In genomic region chr1:132375256-132375655, GRCm38 (mm10) we compare ENCODE assay signal across 9 mouse cellular contexts. TPM values are rescaled to one million over a fixed set of nuclear protein-coding genes. Genes with fewer than 3 reads are reported as not detected.
A peak's percentile ranks its signal among the peaks of the same experiment; 100 is the strongest.
DNase-seq lines count a peak whose midpoint lies in the region; ATAC-seq lines count a peak whose summit lies in the region.
"Had no signal": no experiment of that assay in that cellular context is flagged by ENCODE, and none has a peak within 500 bp of the region (broad histone marks: within the 10 kb centered on the region; RNA-seq: fewer than 3 reads in every experiment).

No protein-coding gene starts in this region.

- peaks cover 67% of the 10 kb centered on the region for H3K4me1 ChIP-seq in kidney, embryonic 15.5 days
- peaks cover 100% of the 10 kb centered on the region for H3K4me1 ChIP-seq in liver, embryonic 12.5 days

- no peak overlapping the region for H3K4me2 ChIP-seq in kidney, embryonic 15.5 days
- H3K4me2 ChIP-seq in liver, embryonic 12.5 days, result peak overlapping the region; percentile 73

- H3K9me3 ChIP-seq in kidney, embryonic 15.5 days (replicated peaks), result no peaks in the 10 kb centered on the region
- no peaks in the 10 kb centered on the region for H3K9me3 ChIP-seq in liver, embryonic 12.5 days (replicated peaks)
- H3K9me3 ChIP-seq: megakaryocyte, embryonic 14.5 days had no signal

- H3K36me3 ChIP-seq in kidney, embryonic 15.5 days, result peaks cover 27% of the 10 kb centered on the region
- peaks cover 91% of the 10 kb centered on the region for H3K36me3 ChIP-seq in liver, embryonic 12.5 days

- no peak for DNase-seq in kidney, postnatal 14 days
- DNase-seq in brain, adult 2 months (ENCODE audit: low read depth, low spot score), result peak; percentile 90
- DNase-seq in urinary bladder, postnatal 4 days (ENCODE audit: low spot score in 2 of 2), result no peak
- no peak for DNase-seq in lung, adult 18-20 months
- DNase-seq in thymus, postnatal 10 days (ENCODE audit: low spot score in 2 of 2), result no peak

- H3K9ac ChIP-seq in kidney, embryonic 15.5 days, result no peak overlapping the region
- H3K9ac ChIP-seq in liver, embryonic 12.5 days, result peak overlapping the region; percentile 65

- H3K27ac ChIP-seq in kidney, embryonic 15.5 days, result peak overlapping the region; percentile 38
- H3K27ac ChIP-seq in liver, embryonic 12.5 days, result peak overlapping the region; percentile 95

- no peak overlapping the region for H3K4me3 ChIP-seq in kidney, embryonic 15.5 days (replicated peaks)
- peak overlapping the region; percentile 41 for H3K4me3 ChIP-seq in liver, embryonic 12.5 days
- H3K4me3 ChIP-seq: megakaryocyte, embryonic 14.5 days had no signal

- no peaks in the 10 kb centered on the region for H3K27me3 ChIP-seq in kidney, embryonic 15.5 days
- H3K27me3 ChIP-seq in liver, embryonic 12.5 days (replicated peaks), result no peaks in the 10 kb centered on the region

- 25% methylated on average over 4 of the region's 4 CpGs for WGBS in kidney, embryonic 15.5 days
- WGBS in liver, embryonic 12.5 days (ENCODE audit: insufficient replicate concordance), result 41% methylated on average over 4 of the region's 4 CpGs

- ATAC-seq in kidney, embryonic 15.5 days (replicated peaks; ENCODE audit: low FRiP score), result no peak
- ATAC-seq in erythroid progenitor cell, adult 5-6 weeks (replicated peaks; ENCODE audit: low FRiP score, poor library complexity, severe bottlenecking), result 0 out of 2 replicates have a peak, but pooled peaks have one; percentile 15
- peak; percentile 25 for ATAC-seq in liver, embryonic 12.5 days

RNA-seq across cellular contexts. Expression of gene Tmcc2, which starts 15.8 kb away (rescaled TPM):
- polyA plus RNA-seq in kidney, embryonic 15.5 days (2015; fragmentation: Nextera tagmentation; extraction: Ambion mirVana), result 11.9 and 15.5 TPM in 2 replicates
- total RNA-seq in erythroid progenitor cell, adult 5-6 weeks (2015; ENCODE audit: low replicate concordance), result 212 and 231 TPM in 2 replicates
- total RNA-seq in erythroid progenitor cell, adult 5-6 weeks (2017; ENCODE audit: low replicate concordance), result 244 and 297 TPM in 2 replicates
- 342 and 350 TPM in 2 replicates for polyA plus RNA-seq in liver, embryonic 12.5 days (2016; fragmentation: Nextera tagmentation; extraction: Ambion mirVana)

RNA-seq across cellular contexts. Expression of gene Dstyk, which starts 42.1 kb away (rescaled TPM):
- 15.2 and 15.5 TPM in 2 replicates for polyA plus RNA-seq in kidney, embryonic 15.5 days (2015; fragmentation: Nextera tagmentation; extraction: Ambion mirVana)
- 23.4 and 31.4 TPM in 2 replicates for total RNA-seq in erythroid progenitor cell, adult 5-6 weeks (2015; ENCODE audit: low replicate concordance)
- 34.3 and 48.6 TPM in 2 replicates for total RNA-seq in erythroid progenitor cell, adult 5-6 weeks (2017; ENCODE audit: low replicate concordance)
- 5.8 and 6.6 TPM in 2 replicates for polyA plus RNA-seq in liver, embryonic 12.5 days (2016; fragmentation: Nextera tagmentation; extraction: Ambion mirVana)

RNA-seq across cellular contexts. Expression of gene Nuak2, which starts 59.3 kb away (rescaled TPM):
- polyA plus RNA-seq in kidney, embryonic 15.5 days (2015; fragmentation: Nextera tagmentation; extraction: Ambion mirVana), result 3.6 and 3.8 TPM in 2 replicates
- 1.1 and 6.3 TPM in 2 replicates for total RNA-seq in erythroid progenitor cell, adult 5-6 weeks (2015; ENCODE audit: low replicate concordance)
- 3.7 TPM in 1 of 2 replicates, not detected in the other for total RNA-seq in erythroid progenitor cell, adult 5-6 weeks (2017; ENCODE audit: low replicate concordance)
- 1.3 and 1.7 TPM in 2 replicates for polyA plus RNA-seq in liver, embryonic 12.5 days (2016; fragmentation: Nextera tagmentation; extraction: Ambion mirVana)

Comparison
In these comparisons a context has a peak if more than half of its experiments do, and no peak if none do; other contexts are left out.
1. RNA of gene Tmcc2, which starts 15.8 kb away (polyA plus RNA-seq): 342 to 350 TPM in liver, embryonic 12.5 days; 11.9 to 15.5 TPM in kidney, embryonic 15.5 days; every median in the first group is over 10 times any median in the second.